Mouse (Mus musculus): ENCODE measurements at regions not wholly inside any gene's neighbourhood (a gene's known extent, or its start where the extent isn't known, plus 50 kb on each side); places are given as distances from the start of the nearest gene placed in this dataset.

DNA sequence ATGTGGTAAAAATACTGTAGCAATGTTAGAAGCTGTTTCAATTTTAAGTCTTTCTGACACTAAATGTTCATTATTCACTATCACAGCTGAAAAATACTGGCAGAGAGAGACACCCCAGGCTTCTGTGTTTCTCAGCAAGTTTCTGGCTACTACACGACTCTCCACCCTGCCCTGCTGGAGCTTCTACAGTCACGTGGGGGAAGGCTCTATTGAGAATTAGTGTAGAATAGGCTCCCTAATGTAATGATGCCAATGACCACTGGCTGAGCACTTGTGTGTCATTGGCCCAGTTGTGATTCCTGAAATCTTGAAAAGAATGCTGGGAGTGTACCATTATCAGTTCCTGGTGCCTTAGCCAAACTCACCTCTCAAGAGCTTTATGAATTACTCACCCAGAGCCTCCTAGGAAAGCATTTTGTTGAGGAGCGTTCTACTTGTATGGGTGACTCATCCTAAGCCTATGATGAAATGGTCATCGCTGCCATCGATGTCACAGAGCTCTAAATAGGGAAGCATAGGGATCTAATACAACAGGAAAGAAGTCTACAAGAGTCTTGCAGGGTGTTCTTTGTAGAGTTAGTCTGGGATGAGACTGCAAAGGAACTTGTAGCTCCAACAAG lies 60.8 kb upstream of the Arhgap21 start:
- Histone ChIP-seq H3K4me3 (ENCODE audit: low read depth, low read length) (no peak overlapping the region), H3K9me3 (ENCODE audit: low read length) (no peaks in the 10 kb centered on the region), H3K27me3 (ENCODE audit: insufficient read depth, low read length) (no peaks in the 10 kb centered on the region), H3K27ac (ENCODE audit: low read depth, low read length) (no peak overlapping the region), H3K4me2 (ENCODE audit: low read depth, low read length, poor library complexity, severe bottlenecking) (no peak overlapping the region), H3K9ac (replicated peaks; ENCODE audit: low read length, poor library complexity, severe bottlenecking) (no peak overlapping the region), H3K36me3 (ENCODE audit: insufficient read depth, low read length) (no peaks in the 10 kb centered on the region), H3K4me1 (ENCODE audit: insufficient read depth, low read length) (no peaks in the 10 kb centered on the region)
- WGBS: 76% methylated on average over 5 of the region's 5 CpGs
- no peak for TF ChIP-seq CTCF (IDR thresholded peaks at IDR 0.05)
- DNase-seq (ENCODE audit: low spot score): no peak
- ATAC-seq (ENCODE audit: low FRiP score): no peak

DNA sequence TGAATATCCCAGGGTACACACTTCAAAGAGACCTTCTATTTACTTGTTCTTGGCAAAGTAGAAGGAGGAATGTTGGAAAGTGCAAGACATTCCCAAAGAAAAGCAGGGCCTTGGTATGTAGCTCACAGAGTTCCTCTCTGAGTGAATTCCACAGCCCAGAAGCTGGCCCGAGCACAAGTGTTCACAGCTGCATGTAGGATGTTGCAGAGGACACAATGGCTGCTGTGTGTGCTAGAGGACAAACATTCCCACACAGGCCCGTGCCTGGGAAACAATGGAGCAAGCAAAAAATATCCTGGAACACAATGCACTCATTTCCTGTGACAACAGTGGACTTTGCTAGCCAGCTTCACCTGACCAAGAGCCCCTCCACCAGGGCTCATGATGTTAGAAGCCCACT lies 59.9 kb upstream of the Arhgap21 start:
- H3K36me3 ChIP-seq (ENCODE audit: insufficient read depth, low read length): no peaks in the 10 kb centered on the region
- no peak overlapping the region for H3K9ac ChIP-seq (replicated peaks; ENCODE audit: low read length, poor library complexity, severe bottlenecking)
- 45% methylated on average over 2 of the region's 2 CpGs for WGBS
- no peaks in the 10 kb centered on the region for H3K4me1 ChIP-seq (ENCODE audit: insufficient read depth, low read length)
- no peak overlapping the region for H3K4me2 ChIP-seq (ENCODE audit: low read depth, low read length, poor library complexity, severe bottlenecking)
- DNase-seq (ENCODE audit: low spot score) (no peak), ATAC-seq (ENCODE audit: low FRiP score) (no peak)
- H3K27ac ChIP-seq (ENCODE audit: low read depth, low read length): no peak overlapping the region
- H3K9me3 ChIP-seq (ENCODE audit: low read length): no peaks in the 10 kb centered on the region
- no peak for TF ChIP-seq CTCF (IDR thresholded peaks at IDR 0.05)
- no peak overlapping the region for H3K4me3 ChIP-seq (ENCODE audit: low read depth, low read length)
- no peaks in the 10 kb centered on the region for H3K27me3 ChIP-seq (ENCODE audit: insufficient read depth, low read length)

DNA sequence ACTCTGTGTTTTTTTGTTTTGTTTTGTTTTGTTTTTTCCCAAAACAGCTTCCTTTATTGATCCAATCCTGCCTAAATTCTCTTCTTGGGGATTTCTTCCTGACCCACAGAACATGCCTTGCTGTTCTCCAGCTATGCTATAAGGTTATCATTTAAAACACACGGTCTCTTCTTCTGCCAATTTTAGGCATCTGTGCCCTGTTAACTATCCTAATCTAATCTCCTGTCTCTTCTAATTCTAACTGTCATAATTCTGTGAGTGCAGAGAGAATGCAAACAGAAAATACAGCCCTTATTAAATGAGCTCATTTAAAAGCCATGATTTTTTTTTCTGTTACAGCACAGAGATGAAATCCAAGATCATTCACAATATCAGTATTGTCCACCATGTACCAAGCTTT lies 49.9 kb upstream of the Arhgap21 start:
- no peak overlapping the region for H3K4me3 ChIP-seq (ENCODE audit: low read depth, low read length)
- H3K4me1 ChIP-seq (ENCODE audit: insufficient read depth, low read length): no peaks in the 10 kb centered on the region
- DNase-seq (ENCODE audit: low spot score) (no peak), ATAC-seq (ENCODE audit: low FRiP score) (no peak)
- H3K4me2 ChIP-seq (ENCODE audit: low read depth, low read length, poor library complexity, severe bottlenecking): no peak overlapping the region
- H3K36me3 ChIP-seq (ENCODE audit: insufficient read depth, low read length): no peaks in the 10 kb centered on the region
- H3K27me3 ChIP-seq (ENCODE audit: insufficient read depth, low read length): no peaks in the 10 kb centered on the region
- H3K9me3 ChIP-seq (ENCODE audit: low read length): no peaks in the 10 kb centered on the region
- no peak overlapping the region for H3K9ac ChIP-seq (replicated peaks; ENCODE audit: low read length, poor library complexity, severe bottlenecking)
- WGBS: 82% methylated on average over 1 of the region's 1 CpGs
- no peak for TF ChIP-seq CTCF (IDR thresholded peaks at IDR 0.05)
- H3K27ac ChIP-seq (ENCODE audit: low read depth, low read length): no peak overlapping the region
